Mouse (Mus musculus): ENCODE data around the gene Lss. TPM values are rescaled to one million over a fixed set of nuclear protein-coding genes. Genes with fewer than 3 reads are reported as not detected.

Lss gene
- total and polyA plus RNA-seq, 3 experiments: 26.3 to 28.3 (median 27.5) TPM

- Histone ChIP-seq H3K4me3 (ENCODE audit: control insufficient read depth in 1 of 2, insufficient read depth in 1 of 2, low read depth in 2 of 2, low read length in 2 of 2) (no peak overlapping the region), H3K9me3 (replicated peaks; ENCODE audit: insufficient read depth, low read length) (no peaks in the 10 kb centered on the region), H3K27me3 (ENCODE audit: control insufficient read depth in 1 of 2, insufficient read depth in 2 of 2, low read length in 2 of 2) (no peaks in the 10 kb centered on the region), H3K27ac (ENCODE audit: control insufficient read depth, low read depth, low read length) (no peak overlapping the region), H3K9ac (ENCODE audit: control insufficient read depth, low read depth, low read length, poor library complexity, severe bottlenecking) (no peak overlapping the region), H3K36me3 (ENCODE audit: control insufficient read depth in 1 of 2, insufficient read depth in 2 of 2, low read length in 2 of 2) (peaks cover 2 to 6% of the 10 kb centered on the region in 2 experiments; a peak in 2 of 4 replicates), H3K79me2 (ENCODE audit: control insufficient read depth, insufficient read depth, low read length, poor library complexity) (no peaks in the 10 kb centered on the region), H3K4me1 (ENCODE audit: control insufficient read depth in 1 of 2, insufficient read depth in 2 of 2, low read length in 2 of 2) (0 out of 4 replicates have a peak, but pooled peaks cover 0 to 5% of the 10 kb centered on the region in 2 experiments)
- no peak for TF ChIP-seq GATA1 (IDR thresholded peaks at IDR 0.05; ENCODE audit: low read depth, low read length)
- TF ChIP-seq POLR2AphosphoS5 (IDR thresholded peaks at IDR 0.05; ENCODE audit: borderline replicate concordance, low read depth, low read length): no peak
- TF ChIP-seq CHD1 (IDR thresholded peaks at IDR 0.05; ENCODE audit: low read depth, low read length): no peak
- TF ChIP-seq MAFK (IDR thresholded peaks at IDR 0.05; ENCODE audit: borderline replicate concordance, low read depth, low read length): no peak
- no peak for TF ChIP-seq MEF2A (IDR thresholded peaks at IDR 0.05; ENCODE audit: extremely low read depth, insufficient replicate concordance, low read depth, low read length, poor library complexity, severe bottlenecking)
- no peak for TF ChIP-seq ELF1 (IDR thresholded peaks at IDR 0.05; ENCODE audit: low read depth, low read length)
- TF ChIP-seq JUND (IDR thresholded peaks at IDR 0.05; ENCODE audit: low read depth, low read length): no peak
- TF ChIP-seq EP300 (IDR thresholded peaks at IDR 0.05; ENCODE audit: low read depth in 1 of 2, low read length in 2 of 2): no peak
- no peak for TF ChIP-seq GABPA (IDR thresholded peaks at IDR 0.05; ENCODE audit: low read depth, low read length)
- no peak for TF ChIP-seq BHLHE40 (IDR thresholded peaks at IDR 0.05; ENCODE audit: borderline replicate concordance, low read depth, low read length)
- TF ChIP-seq MAZ (IDR thresholded peaks at IDR 0.05; ENCODE audit: low read depth, low read length): no peak
- TF ChIP-seq MYB (IDR thresholded peaks at IDR 0.05; ENCODE audit: low read depth, low read length): no peak
- no peak for TF ChIP-seq HCFC1 (IDR thresholded peaks at IDR 0.05; ENCODE audit: low read depth, low read length)
- no peak for TF ChIP-seq NELFE (IDR thresholded peaks at IDR 0.05; ENCODE audit: low read depth, low read length)
- no peak for TF ChIP-seq MYC (IDR thresholded peaks at IDR 0.05; ENCODE audit: low read depth, low read length)
- DNase-seq (ENCODE audit: low read depth, low spot score): no peak
Observed at GRCm38 (mm10) chr10:76546566-76546965, 15.2 kb downstream of the Lss start.

DNA sequence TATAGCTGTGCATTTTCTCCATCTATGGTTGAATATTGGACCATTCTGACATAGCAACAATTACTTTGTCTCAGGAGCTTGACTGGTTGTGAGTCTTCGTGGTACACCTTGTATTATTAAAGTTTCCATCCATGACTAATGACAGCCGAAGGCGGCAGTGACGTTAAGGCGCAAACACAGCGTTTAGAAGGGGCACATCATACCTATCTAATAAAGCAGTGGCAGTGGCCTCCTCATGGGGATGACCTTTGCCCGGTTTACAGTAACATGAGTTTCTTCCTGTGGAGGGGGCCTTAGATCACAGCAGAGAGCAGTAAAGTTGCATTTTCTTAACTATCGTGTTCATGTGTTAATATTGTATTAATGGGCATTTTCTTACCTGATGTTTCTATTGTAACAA is 16.8 kb downstream of the Lss start:
- Histone ChIP-seq H3K27me3 (ENCODE audit: control insufficient read depth in 1 of 2, insufficient read depth in 2 of 2, low read length in 2 of 2) (no peaks in the 10 kb centered on the region), H3K9me3 (replicated peaks; ENCODE audit: insufficient read depth, low read length) (no peaks in the 10 kb centered on the region), H3K4me3 (ENCODE audit: control insufficient read depth in 1 of 2, insufficient read depth in 1 of 2, low read depth in 2 of 2, low read length in 2 of 2) (no peak overlapping the region), H3K4me1 (ENCODE audit: control insufficient read depth in 1 of 2, insufficient read depth in 2 of 2, low read length in 2 of 2) (no peaks in the 10 kb centered on the region), H3K79me2 (ENCODE audit: control insufficient read depth, insufficient read depth, low read length, poor library complexity) (no peaks in the 10 kb centered on the region), H3K9ac (ENCODE audit: control insufficient read depth, low read depth, low read length, poor library complexity, severe bottlenecking) (no peak overlapping the region), H3K27ac (ENCODE audit: control insufficient read depth, low read depth, low read length) (no peak overlapping the region), H3K36me3 (ENCODE audit: control insufficient read depth in 1 of 2, insufficient read depth in 2 of 2, low read length in 2 of 2) (peaks cover 0 to 5% of the 10 kb centered on the region in 2 experiments; a peak in 1 of 4 replicates)
- no peak for DNase-seq (ENCODE audit: low read depth, low spot score)
- TF ChIP-seq RAD21 (IDR thresholded peaks at IDR 0.05; ENCODE audit: low read depth, low read length) (no peak), E2F4 (IDR thresholded peaks at IDR 0.05; ENCODE audit: borderline replicate concordance, low read depth, low read length) (no peak), RCOR1 (IDR thresholded peaks at IDR 0.05; ENCODE audit: low read depth, low read length) (no peak), NRF1 (IDR thresholded peaks at IDR 0.05; ENCODE audit: insufficient read depth, low read depth, low read length, poor library complexity, severe bottlenecking) (no peak), MYC (IDR thresholded peaks at IDR 0.05; ENCODE audit: low read depth, low read length) (no peak), MAX (IDR thresholded peaks at IDR 0.05; ENCODE audit: low read length) (no peak), USF1 (IDR thresholded peaks at IDR 0.05; ENCODE audit: low read depth, low read length) (no peak), ELF1 (IDR thresholded peaks at IDR 0.05; ENCODE audit: low read depth, low read length) (no peak), CHD1 (IDR thresholded peaks at IDR 0.05; ENCODE audit: low read depth, low read length) (no peak)
